Mouse (Mus musculus) thymus, adult 18-20 months (tissue): ENCODE results near the gene H2-T24.
"Not testable (repeated sequence)": the region's sequence is repeated elsewhere in the genome, so short reads cannot be mapped to it uniquely, and the experiment has no call there.

Source experiments
- DNase-seq, 2 experiments: peaks; one replicate each; pipeline ENCODE4 v3.0.0; 2022; ENCODE audit warnings: mixed read lengths in 2 of 2

Gene H2-T24

GRCm38 (mm10) chr17:36023710-36024654 lies 3.6 kb upstream of the H2-T24 start:
- no peak for DNase-seq

DNA sequence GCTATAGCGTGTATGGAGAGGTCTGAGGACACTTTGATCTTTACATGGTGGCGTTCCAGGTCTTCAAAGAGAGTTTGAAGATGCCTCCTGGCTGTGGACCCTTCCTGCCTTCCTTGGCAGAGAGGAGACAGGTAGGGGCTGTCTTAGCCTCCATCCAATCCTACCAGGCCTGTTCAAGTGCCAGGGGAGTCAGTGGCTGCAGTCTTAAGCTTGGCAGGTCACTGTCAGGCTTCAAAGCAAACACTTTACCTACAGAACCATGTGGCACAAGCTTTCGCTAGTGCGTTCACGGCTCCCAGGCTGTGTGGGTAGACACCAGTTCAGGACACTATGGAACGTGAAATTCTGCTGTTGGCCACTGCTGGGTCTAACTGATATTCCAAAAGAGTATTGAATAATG lies 2.6 kb upstream of the H2-T24 start:
- no peak for DNase-seq

GRCm38 (mm10) chr17:36022098-36022497 lies 1.7 kb upstream of the H2-T24 start:
- no peak for DNase-seq

DNA sequence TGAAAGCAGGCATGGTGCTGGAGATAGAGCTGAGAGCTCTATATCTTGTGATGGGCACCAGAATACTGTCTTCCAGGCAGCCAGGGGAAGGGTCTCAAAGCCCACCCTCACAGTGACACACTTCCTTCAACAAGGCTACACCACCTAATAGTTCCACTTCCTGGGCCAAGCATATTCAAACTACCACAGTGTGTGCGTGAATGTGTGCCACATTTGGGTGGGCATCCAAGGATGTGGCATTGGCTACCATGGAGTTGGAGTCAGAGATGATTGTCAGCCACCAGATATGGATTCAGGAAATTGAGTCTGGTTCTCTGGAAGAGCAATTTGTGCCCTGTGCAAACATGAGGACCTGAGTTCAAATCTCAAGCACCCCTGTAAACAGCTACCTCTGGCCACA lies 949 bp upstream of the H2-T24 start:
- DNase-seq, result no peak

GRCm38 (mm10) chr17:36019519-36019918 lies 841 bp downstream of the H2-T24 start:
- no peak for DNase-seq

DNA sequence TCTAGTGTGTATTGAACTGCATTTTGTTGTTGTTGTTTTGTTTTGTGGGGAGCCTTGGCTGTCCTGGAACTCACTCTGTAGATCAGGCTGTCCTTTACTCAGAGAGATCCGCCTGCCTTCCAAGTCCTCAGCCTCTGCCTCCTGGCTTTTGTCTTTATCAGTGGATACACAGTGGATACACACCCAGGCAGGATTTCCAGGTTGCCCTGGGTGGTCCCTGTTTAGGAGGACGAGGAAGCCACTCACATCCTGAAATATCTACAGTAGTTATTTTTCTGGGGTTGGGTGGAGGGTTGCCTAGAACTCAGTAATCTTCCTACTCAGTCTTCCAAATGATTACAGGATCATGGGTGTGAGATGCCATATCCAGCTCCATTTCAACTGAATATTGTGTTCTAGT lies 1.4 kb downstream of the H2-T24 start:
- no peak for DNase-seq

DNA sequence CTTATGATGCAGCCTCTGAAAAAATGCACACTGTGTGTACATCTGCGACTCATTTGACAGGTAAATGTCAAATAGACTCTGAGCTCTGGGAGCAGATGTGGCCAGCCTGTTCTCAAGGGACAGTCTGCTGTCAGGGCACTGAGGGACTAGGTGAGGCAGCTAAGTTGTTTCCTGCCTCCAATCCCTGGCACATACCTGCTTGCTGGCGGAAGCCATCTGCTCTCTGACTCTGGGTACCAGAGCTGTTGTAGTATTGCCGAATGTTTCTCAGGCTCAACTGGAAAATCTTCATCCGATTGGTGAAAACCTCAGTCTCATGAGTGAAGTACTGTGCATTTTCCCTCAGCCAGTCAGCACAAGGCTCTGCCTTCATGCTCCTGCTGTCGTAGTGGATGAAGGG lies 3.3 kb downstream of the H2-T24 start:
- no peak for DNase-seq

DNA sequence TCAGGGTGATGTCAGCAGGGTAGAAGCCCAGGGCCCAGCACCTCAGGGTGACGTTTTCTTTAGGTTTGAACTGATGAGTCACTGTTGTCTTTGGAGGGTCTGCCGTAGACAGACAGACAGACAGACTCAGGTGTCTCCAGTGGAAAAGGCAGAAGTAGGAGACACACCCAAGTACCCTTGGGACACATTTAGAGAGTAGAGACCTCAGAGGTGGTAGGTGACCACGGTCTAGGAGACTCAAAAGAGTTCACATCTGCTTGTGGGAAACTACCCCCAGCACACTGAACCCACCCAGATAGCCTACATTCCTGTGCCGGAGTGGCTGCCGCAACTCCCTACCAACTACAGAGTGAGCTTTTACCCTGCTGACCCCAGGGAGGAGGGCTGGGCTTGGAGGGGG lies 5.4 kb downstream of the H2-T24 start:
- no peak for DNase-seq

- DNase-seq, result not testable (repeated sequence)
Observed at GRCm38 (mm10) chr17:36004409-36004808, 16.0 kb downstream of the H2-T24 start.

GRCm38 (mm10) chr17:36003331-36003730 lies 17.0 kb downstream of the H2-T24 start:
- DNase-seq, result no peak

DNA sequence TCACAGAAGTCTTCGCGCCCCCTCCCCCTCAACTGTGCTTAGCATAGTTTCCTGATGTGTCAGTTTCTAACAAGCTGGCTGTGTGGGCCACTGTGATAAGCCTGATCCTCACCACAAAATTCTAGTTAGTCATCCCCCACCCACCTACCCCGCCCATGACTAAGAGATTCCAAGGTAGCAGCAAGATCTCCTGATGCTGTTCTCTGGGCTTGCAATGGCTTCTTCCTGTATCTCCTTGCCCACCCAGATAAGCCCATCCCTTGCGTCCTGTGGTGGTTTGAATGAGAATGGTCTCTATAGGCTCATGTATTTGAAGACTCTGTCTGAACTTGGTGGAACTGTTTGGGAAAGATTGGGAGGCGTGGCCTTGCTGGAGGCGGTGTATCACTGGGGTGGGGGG lies 18.4 kb downstream of the H2-T24 start:
- no peak for DNase-seq

DNA sequence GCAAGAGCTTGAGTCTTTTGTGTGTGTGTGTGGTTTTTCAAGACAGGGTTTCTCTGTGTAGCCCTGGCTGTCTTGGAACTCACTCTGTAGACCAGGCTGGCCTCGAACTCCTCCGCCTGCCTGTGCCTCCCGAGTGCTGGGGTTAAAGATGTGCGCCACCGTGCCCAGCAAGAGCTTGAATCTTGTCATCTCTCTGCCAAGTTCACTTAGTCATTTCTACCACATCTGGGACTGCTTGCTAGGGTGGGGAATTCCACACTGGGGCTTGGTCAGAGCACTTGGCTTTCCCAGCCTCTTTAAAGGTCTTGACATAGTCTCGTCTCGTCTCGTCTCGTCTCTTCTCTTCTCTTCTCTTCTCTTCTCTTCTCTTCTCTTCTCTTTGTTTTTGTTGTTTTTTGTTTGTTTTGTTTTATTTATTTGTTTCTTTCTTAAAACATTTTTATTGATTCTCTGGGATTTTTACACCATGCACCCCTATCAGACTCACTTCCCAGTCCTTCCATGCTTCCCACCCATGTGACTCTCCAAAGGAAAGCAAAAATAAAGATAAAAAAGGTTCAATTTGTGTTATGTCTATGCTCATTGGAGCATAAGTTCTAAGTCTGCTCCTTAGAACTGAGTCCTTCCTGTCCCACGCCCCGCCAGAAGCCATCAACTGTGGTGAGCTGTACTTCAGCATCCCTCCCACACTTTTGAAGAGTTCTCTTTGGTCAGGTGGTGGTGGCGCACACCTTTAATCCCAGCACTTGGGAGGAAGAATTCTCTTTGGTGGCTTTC lies 19.1 kb downstream of the H2-T24 start:
- no peak for DNase-seq

DNA sequence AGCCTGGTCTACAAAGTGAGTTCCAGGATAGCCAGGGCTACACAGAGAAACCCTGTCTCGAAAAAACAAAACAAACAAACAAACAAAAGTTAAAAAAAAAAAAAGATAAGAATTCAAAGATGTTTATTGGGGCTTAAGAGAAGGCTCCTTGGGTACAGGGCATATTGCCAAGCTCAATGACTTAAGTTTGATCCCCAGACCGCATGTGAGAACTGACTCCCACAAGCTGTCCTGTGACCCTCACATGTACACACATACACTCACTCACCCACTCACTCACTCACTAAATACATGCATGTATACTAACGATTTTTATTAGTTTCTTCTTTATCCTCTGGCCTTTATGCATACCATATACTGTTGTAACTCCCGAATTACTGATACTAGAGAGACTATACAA lies 20.0 kb downstream of the H2-T24 start:
- DNase-seq, result no peak

DNA sequence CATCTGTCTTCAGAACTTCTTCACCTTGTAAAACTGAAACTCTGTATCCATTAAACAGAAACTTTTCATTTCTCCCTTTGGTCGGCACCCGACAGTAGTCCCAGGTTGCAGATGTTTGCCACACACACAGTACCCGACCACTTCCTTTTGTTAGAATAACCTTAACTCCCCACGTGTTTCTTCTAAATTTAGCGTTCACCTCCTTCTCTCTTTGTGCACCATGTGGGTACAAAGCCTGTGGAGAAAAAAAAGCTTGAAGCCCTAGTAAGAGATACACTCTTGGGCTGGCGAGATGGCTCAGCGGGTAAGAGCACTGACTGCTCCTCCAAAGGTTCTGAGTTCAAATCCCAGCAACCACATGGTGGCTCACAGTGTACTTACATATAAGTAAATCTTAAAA lies 21.0 kb downstream of the H2-T24 start:
- DNase-seq, result peak; percentile 63 to 88

- no peak for DNase-seq
Observed at GRCm38 (mm10) chr17:35998545-35999305, 21.6 kb downstream of the H2-T24 start.

GRCm38 (mm10) chr17:35997713-35998510 lies 22.4 kb downstream of the H2-T24 start:
- peak in 1 of 2 experiments; percentile 55 for DNase-seq

GRCm38 (mm10) chr17:35996949-35997348 lies 23.4 kb downstream of the H2-T24 start:
- DNase-seq, result peak; percentile 89 to 96

DNA sequence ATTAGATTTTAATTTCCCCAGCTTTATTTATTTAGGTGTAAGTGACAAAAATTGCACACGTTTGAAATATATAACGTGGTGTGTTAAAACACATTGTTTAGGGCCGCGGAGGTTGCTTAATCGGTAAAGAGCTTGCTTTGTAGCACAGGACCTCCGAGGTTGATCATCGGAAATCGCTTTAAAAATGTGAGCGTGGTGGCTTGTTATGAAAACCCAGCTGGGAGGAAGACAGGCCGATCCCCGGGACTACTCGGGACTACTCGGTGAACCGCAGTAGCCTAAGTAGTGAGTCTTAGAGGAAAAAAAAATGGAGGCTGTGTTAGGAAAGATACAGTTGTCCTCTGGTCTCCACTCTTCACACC lies 25.5 kb downstream of the H2-T24 start:
- no peak for DNase-seq

DNA sequence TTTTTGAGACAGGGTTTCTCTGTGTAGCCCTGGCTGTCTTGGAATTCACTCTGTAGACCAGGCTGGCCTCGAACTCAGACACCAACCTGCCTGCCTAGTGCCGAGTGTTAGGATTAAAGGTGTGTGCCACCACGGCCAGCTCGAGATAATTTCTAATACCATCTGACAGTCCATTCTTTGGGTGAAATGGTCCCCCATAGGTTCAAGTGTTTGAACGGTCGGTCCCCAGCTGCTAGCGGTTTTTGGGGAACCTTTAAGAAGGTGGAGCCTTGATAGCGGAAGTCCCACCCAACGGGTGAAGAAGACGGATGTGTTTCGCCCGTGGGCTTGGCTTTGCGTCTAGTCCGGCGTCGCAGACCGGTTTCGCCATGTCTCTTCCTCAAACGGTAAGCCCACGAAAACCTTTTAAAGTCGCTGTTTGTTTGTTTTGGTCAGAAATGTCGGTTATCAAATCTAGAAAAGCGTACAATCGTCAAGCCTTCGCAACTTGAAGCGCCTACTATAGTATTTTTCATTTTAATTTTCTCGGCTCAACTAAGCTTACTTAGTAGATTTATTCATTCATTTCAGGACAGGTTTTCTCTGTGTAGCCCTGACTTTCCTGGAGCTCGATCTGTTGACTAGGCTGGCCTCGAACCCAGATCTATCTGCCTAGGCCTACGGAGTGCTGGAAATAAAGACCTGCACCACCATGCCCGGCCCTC lies 26.0 kb downstream of the H2-T24 start:
- DNase-seq, result peak; percentile 70 to 81

DNA sequence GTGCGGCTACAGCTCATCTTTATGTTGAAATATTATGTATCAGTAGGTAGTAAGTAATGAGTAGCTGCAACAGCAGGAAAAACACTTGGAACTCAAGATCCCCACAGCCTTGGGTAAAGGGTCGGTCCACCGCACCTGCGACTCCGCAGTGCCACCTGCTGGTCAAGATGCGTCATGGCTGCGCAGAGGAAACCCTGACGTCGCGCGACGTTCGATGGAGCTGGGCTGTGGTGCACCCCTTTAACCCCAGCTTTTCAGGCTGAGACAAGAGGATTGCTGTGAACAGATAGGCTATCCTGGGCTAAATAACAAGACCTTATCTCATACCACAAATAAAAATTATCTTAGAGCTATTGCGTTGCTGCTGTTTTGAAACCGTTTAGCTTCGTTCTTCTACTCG lies 26.7 kb downstream of the H2-T24 start:
- DNase-seq, result peak; percentile 54 to 60

- DNase-seq, result no peak
Observed at GRCm38 (mm10) chr17:35991781-35992180, 28.6 kb downstream of the H2-T24 start.

DNA sequence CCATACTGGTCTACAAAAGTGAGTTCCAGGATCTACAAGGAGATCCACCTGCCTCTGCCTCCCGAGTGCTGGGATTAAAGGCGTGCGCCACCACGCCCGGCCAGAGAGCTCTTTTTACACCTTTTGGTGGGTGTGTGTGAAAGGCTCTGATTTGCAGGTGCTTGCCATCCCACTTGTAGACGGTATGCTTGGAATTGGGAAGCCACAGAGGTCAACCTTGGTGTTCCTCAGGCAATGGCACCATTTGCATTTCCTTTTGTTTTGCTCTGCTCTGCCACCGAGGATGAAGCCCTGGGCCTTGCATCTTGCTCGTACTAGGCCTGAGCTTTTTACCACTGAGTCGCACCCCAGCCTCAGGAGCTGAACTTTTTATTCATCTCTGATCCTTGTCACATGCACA lies 38.6 kb downstream of the H2-T24 start:
- DNase-seq, result no peak
